Mouse (Mus musculus) spleen, adult 18-20 months (tissue): ENCODE measurements around the gene Spink4.
A peak's percentile ranks its signal among the peaks of the same experiment; 100 is the strongest.

Experiments used
- DNase-seq, 2 experiments: peaks; one replicate each; pipeline ENCODE4 v3.0.0; 2022; ENCODE audit warnings: mixed read lengths in 2 of 2

Spink4 gene

DNA sequence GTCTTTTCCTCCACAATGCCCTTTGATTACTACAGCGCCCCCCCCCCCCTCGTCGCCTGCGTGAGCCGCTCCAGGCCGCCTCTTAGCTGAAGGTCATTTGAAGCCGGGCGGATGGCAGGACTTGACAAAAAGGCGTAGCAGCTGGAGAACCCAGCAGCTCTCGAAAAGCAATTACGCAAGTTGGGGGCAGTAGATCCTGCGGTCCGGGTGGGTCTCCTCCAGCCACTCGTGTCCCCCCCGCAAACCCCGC lies 50.7 kb downstream of the Spink4 start:
- no peak for DNase-seq

DNA sequence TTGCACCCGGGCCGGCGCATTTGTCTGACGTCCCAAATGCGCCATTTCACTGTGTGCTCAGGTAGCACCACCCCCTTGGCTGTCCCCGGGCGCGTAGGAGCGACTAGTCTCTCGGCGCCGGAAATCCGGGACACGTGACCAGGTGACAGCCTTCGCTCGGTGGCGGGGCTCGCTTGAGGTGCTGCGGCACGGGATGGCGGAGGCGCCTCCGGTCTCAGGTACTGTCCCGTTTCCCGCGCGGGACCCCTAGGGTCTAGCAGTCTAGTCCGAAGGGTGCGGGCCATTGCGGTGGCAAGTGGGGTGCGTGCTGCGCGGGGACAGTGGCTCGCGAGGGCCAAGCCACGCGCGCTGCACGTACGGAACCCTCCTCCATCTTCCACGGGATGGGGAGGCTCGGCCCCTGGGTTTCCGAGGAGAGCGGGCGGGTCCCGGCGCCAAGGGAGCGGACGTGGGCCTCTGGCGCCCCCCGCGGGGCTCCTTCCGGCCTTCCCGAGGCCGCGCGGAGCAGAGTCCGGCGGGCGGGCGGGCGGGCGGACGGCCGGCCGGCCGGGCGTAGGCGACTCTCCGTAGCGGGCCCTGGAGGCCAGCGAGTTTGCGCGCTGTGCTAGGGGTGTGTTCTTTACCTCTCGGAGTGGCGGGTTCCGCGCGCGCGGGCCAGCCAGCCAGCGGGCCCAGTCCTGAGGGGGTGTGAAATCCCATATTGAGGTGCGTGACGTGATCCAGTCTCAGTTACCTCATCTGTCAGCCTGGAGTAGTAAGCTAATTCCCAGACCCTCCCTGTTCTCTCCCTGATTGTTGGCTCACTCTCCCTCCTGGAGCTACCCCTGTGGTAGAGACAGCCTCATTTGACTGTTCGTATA lies 51.2 kb downstream of the Spink4 start, which contains the start of gene Nfx1:
Nfx1 (plus strand) TSS at position 65 of the 860 bp plus-strand sequence.
- DNase-seq, result peak; percentile 89 to 90

DNA sequence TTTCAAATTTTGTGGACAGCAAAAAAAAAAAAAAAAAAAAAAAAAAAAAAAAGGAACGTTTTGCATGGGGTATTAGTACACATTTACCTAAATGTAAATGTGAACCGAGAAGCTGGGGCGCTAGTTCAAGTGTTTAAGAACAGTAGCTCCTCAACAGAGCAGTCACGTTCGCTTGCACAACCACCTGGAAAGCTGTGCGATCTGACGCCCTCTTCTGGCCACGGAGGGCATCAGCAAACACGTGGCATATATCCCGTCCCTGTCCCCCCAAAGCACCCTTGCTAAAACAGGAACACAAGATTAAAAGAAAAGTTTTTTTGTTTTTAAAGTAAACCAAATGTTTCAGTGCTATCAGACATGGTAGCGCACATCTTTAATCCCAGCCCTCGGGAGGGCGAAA lies 51.9 kb downstream of the Spink4 start:
- DNase-seq, result no peak

DNA sequence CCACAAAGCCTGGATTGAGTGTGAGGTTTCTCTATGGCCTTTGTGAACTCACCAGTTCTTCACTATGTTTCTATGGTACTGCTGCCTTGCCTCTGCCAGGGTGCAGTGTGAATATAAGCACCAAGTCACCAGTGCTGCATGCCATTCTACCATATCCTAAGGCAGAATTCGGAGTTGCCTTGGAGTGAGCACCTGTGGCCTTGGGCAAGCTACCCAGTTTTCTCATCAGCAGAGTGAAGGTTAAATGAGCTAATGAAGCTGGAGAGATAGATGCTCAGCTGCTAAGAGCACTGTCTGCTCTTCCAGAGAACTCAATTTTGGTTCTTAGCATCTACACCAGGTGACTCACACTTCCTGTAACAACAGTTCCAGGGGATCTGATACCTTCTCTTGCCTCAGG lies 54.2 kb downstream of the Spink4 start:
- no peak for DNase-seq

DNA sequence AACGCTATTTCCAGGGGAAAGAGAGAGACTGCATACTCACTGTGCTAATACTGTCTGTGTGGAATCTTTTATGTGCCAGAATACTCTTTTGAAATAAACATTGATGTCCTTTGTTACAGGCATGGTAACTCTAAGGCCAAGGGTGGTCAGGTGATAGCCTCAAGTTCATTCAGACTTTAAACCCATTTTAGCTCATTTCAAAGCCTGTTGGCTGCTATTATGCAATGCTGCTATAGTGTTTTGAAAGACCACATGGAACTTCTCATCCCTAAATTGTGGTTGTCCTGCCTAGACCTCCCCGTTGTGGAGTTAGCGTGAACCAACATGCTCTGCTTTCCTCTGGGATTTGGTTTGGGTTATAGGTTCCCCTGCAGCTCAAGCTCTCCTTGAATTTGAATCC lies 55.8 kb downstream of the Spink4 start:
- DNase-seq, result no peak

DNA sequence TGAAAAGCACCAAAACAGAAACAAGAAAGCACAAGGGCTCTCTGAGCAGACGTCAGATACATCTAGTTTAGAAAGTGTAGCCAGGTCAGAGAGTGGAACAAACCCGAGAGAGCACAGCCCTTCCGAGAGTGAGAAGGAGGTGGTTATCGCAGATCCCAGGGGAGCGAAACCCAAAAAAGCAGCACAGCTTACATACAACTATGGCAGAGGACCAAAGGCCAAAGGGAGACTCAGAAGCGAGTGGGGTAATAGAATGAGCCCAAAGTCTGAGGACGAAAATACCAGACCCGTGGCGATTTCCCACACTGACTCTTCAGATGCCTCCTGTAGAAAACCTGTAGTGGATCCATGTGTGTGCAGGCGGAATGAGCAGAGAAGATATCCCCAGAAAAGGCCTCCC lies 56.8 kb downstream of the Spink4 start:
- DNase-seq, result no peak

DNA sequence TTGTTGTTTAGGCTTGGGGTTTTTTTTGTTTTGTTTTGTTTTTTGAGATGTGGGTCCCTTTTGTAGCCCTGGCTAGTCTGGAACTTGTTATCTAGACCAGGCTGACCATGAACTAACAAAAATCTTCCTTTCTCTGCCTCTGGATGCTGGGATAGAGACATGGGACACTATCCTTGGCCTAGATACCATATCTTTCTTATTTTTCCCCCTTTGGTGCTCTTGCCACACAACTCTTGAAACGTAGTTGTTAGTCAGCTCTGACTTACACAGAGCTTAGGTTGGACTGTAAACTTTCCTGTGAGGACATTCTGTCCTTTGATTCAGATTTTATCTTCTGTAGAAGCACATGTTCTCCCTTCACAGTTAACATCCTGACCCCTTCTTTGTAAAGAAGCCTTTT lies 59.6 kb downstream of the Spink4 start:
- no peak for DNase-seq
